Mouse (Mus musculus): ENCODE data around the gene Acat1. TPM values are rescaled to one million over a fixed set of nuclear protein-coding genes. Genes with fewer than 3 reads are reported as not detected.

The Acat1 gene
- polyA plus RNA-seq, 1 experiment from 2014 or later, result 65.7 TPM

DNA sequence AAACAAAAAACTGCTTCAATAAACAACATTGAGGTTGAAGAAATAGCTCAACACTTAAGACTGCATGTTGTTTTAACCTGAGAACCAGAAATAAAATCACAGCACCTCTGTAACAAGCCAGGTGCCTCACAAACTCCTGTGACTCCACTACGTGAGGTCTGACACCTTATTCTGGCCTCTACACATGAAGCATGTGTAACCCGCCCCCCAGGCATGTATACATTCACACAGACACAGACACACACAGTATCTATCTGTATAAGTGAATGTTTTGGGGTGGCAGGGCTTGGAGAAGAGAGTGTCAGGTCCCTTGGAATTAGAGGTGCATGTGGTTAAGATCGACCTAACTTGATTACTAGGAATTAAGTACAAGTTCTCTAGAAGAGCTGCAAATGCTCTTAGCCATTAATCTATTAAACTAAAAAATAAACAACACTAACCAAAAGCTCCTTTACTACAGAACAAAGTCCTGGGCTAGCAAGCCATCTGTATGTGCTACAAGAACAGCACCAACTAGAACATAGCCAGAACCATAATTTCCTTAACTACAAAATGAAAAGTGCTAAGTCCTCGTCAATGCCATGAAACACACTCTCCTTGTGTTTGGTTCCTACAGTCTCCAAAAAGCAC is 13.1 kb downstream of the Acat1 start:
- Histone ChIP-seq H3K9me3 (ENCODE audit: low read length) (no peaks in the 10 kb centered on the region), H3K27ac (ENCODE audit: low read length) (no peak overlapping the region), H3K9ac (replicated peaks; ENCODE audit: low read depth) (no peak overlapping the region), H3K36me3 (ENCODE audit: insufficient read depth, low read length) (peaks cover 8% of the 10 kb centered on the region; the same call in 1 of the 2 replicates), H3K4me2 (replicated peaks; ENCODE audit: low read depth, low read length) (no peak overlapping the region), H3K27me3 (replicated peaks; ENCODE audit: insufficient read depth, low read length) (no peaks in the 10 kb centered on the region), H3K4me3 (ENCODE audit: low read depth, low read length) (no peak overlapping the region), H3K4me1 (ENCODE audit: insufficient read depth, low read depth, low read length) (no peaks in the 10 kb centered on the region)
- ATAC-seq (no peak), DNase-seq (ENCODE audit: low spot score) (no peak)
- WGBS, result 86% methylated on average over 4 of the region's 4 CpGs
- TF ChIP-seq EP300 (IDR thresholded peaks at IDR 0.05) (no peak), CTCF (IDR thresholded peaks at IDR 0.05) (no peak)

GRCm38 (mm10) chr9:53594764-53595163 is 15.4 kb downstream of the Acat1 start:
- peak; percentile 62 for ATAC-seq
- H3K36me3 ChIP-seq (ENCODE audit: insufficient read depth, low read length), result peaks cover 17% of the 10 kb centered on the region; the same call in 1 of the 2 replicates

DNA sequence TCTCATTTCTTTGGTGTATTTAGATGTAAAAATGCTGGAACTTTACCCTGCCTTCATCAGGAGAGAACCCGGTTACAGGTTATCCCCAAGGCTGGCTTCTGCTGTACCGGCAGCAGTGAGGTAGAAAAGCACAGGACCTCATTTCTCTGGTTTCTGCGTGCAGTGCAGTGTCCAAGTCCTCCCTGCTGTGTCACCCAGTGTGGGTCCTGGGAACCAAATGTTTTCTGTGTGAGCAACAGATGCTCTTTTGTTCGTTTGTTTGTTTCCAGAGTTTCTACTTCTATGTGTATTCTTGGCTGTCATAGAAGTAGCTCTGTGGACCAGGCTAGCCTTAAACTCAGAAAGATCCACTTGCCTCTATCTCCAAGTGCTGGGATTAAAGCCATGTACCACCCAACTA is 28.3 kb downstream of the Acat1 start:
- Histone ChIP-seq H3K9me3 (ENCODE audit: low read length) (no peaks in the 10 kb centered on the region), H3K4me3 (ENCODE audit: low read depth, low read length) (no peak overlapping the region), H3K9ac (replicated peaks; ENCODE audit: low read depth) (no peak overlapping the region), H3K27ac (ENCODE audit: low read length) (no peak overlapping the region), H3K27me3 (replicated peaks; ENCODE audit: insufficient read depth, low read length) (no peaks in the 10 kb centered on the region), H3K4me2 (replicated peaks; ENCODE audit: low read depth, low read length) (no peak overlapping the region), H3K36me3 (ENCODE audit: insufficient read depth, low read length) (peaks cover 37% of the 10 kb centered on the region; the same call in 1 of the 2 replicates), H3K4me1 (ENCODE audit: insufficient read depth, low read depth, low read length) (no peaks in the 10 kb centered on the region)
- DNase-seq (ENCODE audit: low spot score), result no peak
- 87% methylated on average over 4 of the region's 4 CpGs for WGBS
- no peak for TF ChIP-seq CTCF (IDR thresholded peaks at IDR 0.05)
- no peak for TF ChIP-seq EP300 (IDR thresholded peaks at IDR 0.05)
- no peak for ATAC-seq

More at GRCm38 (mm10) chr9:53594764-53595163, 15.4 kb downstream of the Acat1 start:
- no peak overlapping the region for H3K4me2 ChIP-seq (replicated peaks; ENCODE audit: low read depth, low read length)
- TF ChIP-seq CTCF (IDR thresholded peaks at IDR 0.05), result peak; percentile 88
- no peak for TF ChIP-seq EP300 (IDR thresholded peaks at IDR 0.05)
- H3K27me3 ChIP-seq (replicated peaks; ENCODE audit: insufficient read depth, low read length), result no peaks in the 10 kb centered on the region
- H3K27ac ChIP-seq (ENCODE audit: low read length), result no peak overlapping the region
- peak; percentile 70 for DNase-seq (ENCODE audit: low spot score)
- H3K9me3 ChIP-seq (ENCODE audit: low read length), result no peaks in the 10 kb centered on the region
- no peaks in the 10 kb centered on the region for H3K4me1 ChIP-seq (ENCODE audit: insufficient read depth, low read depth, low read length)
- no peak overlapping the region for H3K4me3 ChIP-seq (ENCODE audit: low read depth, low read length)
- 10% methylated on average over 3 of the region's 3 CpGs for WGBS
- H3K9ac ChIP-seq (replicated peaks; ENCODE audit: low read depth), result no peak overlapping the region

DNA sequence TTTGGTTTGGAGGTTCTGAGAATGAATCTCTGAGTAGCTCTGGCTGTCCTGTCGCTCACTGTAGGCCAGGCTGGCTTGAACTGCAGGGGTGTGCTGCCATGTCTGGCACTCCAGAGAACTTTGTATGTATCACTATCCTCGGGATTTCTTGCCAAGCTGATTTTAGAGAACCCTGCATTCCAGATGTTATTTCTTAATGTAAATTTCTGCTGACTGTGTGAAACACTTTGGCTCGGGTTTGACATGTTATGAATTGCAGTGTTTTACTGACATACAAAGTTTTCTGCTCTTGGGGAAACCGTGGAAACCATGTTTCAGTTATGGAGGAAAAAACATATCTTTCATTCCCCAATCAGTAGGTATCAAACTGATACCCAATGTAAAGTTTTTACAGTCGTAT is 34.5 kb downstream of the Acat1 start:
- Histone ChIP-seq H3K4me2 (replicated peaks; ENCODE audit: low read depth, low read length) (no peak overlapping the region), H3K4me3 (ENCODE audit: low read depth, low read length) (no peak overlapping the region), H3K27ac (ENCODE audit: low read length) (no peak overlapping the region), H3K4me1 (ENCODE audit: insufficient read depth, low read depth, low read length) (no peaks in the 10 kb centered on the region), H3K9ac (replicated peaks; ENCODE audit: low read depth) (no peak overlapping the region), H3K27me3 (replicated peaks; ENCODE audit: insufficient read depth, low read length) (no peaks in the 10 kb centered on the region), H3K36me3 (ENCODE audit: insufficient read depth, low read length) (peaks cover 14% of the 10 kb centered on the region; the same call in 1 of the 2 replicates), H3K9me3 (ENCODE audit: low read length) (no peaks in the 10 kb centered on the region)
- peak; percentile 33 for DNase-seq (ENCODE audit: low spot score)
- peak; percentile 23; the same call in 1 of the 2 replicates for ATAC-seq
- WGBS, result 56% methylated on average over 5 of the region's 5 CpGs
- TF ChIP-seq EP300 (IDR thresholded peaks at IDR 0.05), result no peak
- no peak for TF ChIP-seq CTCF (IDR thresholded peaks at IDR 0.05)

GRCm38 (mm10) chr9:53572516-53573307 is 37.5 kb downstream of the Acat1 start:
- Histone ChIP-seq H3K9ac (replicated peaks; ENCODE audit: low read depth) (no peak overlapping the region), H3K9me3 (ENCODE audit: low read length) (no peaks in the 10 kb centered on the region), H3K27me3 (replicated peaks; ENCODE audit: insufficient read depth, low read length) (no peaks in the 10 kb centered on the region), H3K27ac (ENCODE audit: low read length) (no peak overlapping the region), H3K4me1 (ENCODE audit: insufficient read depth, low read depth, low read length) (no peaks in the 10 kb centered on the region), H3K36me3 (ENCODE audit: insufficient read depth, low read length) (peaks cover 25% of the 10 kb centered on the region), H3K4me3 (ENCODE audit: low read depth, low read length) (no peak overlapping the region), H3K4me2 (replicated peaks; ENCODE audit: low read depth, low read length) (no peak overlapping the region)
- no peak for ATAC-seq
- no peak for TF ChIP-seq EP300 (IDR thresholded peaks at IDR 0.05)
- no peak for DNase-seq (ENCODE audit: low spot score)
- 90% methylated on average over 7 of the region's 7 CpGs for WGBS

DNA sequence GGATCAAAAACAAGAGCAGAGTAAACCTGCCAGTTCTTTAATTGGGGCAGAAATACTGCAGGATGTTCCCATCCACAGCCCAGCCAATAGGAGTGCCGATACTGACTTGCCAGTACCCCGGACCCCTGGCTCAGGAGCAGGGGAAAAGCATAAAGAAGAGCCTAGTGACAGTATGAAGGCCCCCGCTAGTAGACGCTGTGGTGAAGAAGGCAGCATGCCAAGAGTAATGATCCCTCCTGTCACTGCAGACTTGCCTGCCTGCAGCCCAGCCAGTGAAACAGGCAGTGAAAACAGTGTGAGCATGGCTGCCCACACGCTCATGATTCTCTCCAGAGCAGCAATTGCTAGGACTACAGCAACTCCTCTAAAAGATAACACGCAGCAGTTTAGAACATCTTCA is 39.5 kb downstream of the Acat1 start:
- WGBS, result 88% methylated on average over 6 of the region's 6 CpGs

More for the DNA sequence above, 39.5 kb downstream of the Acat1 start:
- Histone ChIP-seq H3K27me3 (replicated peaks; ENCODE audit: insufficient read depth, low read length) (no peaks in the 10 kb centered on the region), H3K9me3 (ENCODE audit: low read length) (no peaks in the 10 kb centered on the region), H3K4me1 (ENCODE audit: insufficient read depth, low read depth, low read length) (no peaks in the 10 kb centered on the region), H3K9ac (replicated peaks; ENCODE audit: low read depth) (no peak overlapping the region), H3K4me2 (replicated peaks; ENCODE audit: low read depth, low read length) (no peak overlapping the region), H3K4me3 (ENCODE audit: low read depth, low read length) (no peak overlapping the region), H3K36me3 (ENCODE audit: insufficient read depth, low read length) (peaks cover 35% of the 10 kb centered on the region), H3K27ac (ENCODE audit: low read length) (no peak overlapping the region)
- ATAC-seq (no peak), DNase-seq (ENCODE audit: low spot score) (no peak)
- TF ChIP-seq EP300 (IDR thresholded peaks at IDR 0.05), result no peak
- TF ChIP-seq CTCF (IDR thresholded peaks at IDR 0.05), result no peak

Measured in lung, postnatal 0 days (tissue).